In the genomic region with DNA sequence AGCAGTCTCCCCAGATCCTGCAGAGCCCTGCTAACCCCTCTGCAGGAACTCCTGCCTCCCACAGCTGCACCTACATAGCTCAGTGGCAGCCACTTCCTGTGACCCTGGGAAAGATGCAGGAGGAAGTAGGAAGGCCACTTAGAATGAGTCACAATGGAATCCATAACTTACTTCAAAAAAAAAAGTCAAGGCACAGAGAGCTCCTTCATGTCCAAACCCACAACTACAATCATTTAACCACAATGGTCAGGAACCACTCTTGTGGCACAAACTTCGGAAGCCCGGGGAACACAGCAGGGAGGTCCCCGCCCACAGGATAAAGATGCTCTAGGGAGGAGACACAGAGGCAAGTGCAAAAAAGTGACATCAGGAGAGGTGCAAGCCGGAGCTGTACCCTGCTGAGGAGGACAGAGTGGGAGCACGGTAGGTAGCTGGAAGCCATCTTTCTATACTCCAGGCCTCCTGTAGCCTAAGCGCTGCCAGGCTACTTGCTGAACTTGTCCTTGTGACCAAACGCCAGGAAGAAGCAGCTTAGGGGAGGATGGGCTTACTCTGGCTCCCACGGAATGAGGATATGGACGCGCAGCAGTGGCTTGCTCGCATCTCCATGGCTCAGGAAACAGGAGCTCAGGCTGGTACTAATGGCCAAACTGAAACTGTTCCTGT, we compare ENCODE assay signal across 9 mouse cellular contexts. TPM values are rescaled to one million over a fixed set of nuclear protein-coding genes. Genes with fewer than 3 reads are reported as not detected.
A peak's percentile ranks its signal among the peaks of the same experiment; 100 is the strongest.
DNase-seq lines count a peak whose midpoint lies in the region; ATAC-seq and TF ChIP-seq lines count a peak whose summit lies in the region.
"Had no signal": no experiment of that assay in that cellular context is flagged by ENCODE, and none has a peak within 500 bp of the region (broad histone marks: within the 10 kb centered on the region; RNA-seq: fewer than 3 reads in every experiment).

No protein-coding gene starts in this region.

- H3K9ac ChIP-seq in heart, embryonic 13.5 days, result peak overlapping the region; percentile 53
- H3K9ac ChIP-seq: embryonic facial prominence, embryonic 13.5 days had no signal

- H3K4me1 ChIP-seq in heart, embryonic 13.5 days, result peaks cover 98% of the 10 kb centered on the region

- WGBS in heart, embryonic 13.5 days, result 54% methylated on average over 11 of the region's 11 CpGs

- DNase-seq in heart, postnatal 14 days, result no peak
- DNase-seq in 3T3-L1 (ENCODE audit: low read depth, low spot score) (peak; percentile 79), R1 (ENCODE audit: low read depth, low spot score) (peak; percentile 50)
- DNase-seq in gastrocnemius, adult 2 months, result no peak
- DNase-seq in gastrocnemius, postnatal 4 days (ENCODE audit: low spot score in 2 of 2), result no peak

- H3K9me3 ChIP-seq in heart, embryonic 13.5 days, result no peaks in the 10 kb centered on the region
- H3K9me3 ChIP-seq: embryonic facial prominence, embryonic 13.5 days had no signal

- intact Hi-C loops in heart, postnatal 14 days (cut with DNase I), result no loop called here
- intact Hi-C loops in gastrocnemius, adult 2 months (cut with DNase I), result loop anchor here (10.0 kb wide), 2 partner anchors 116 to 496 kb away; no protein-coding TSS in a partner anchor

- H3K27ac ChIP-seq in heart, embryonic 13.5 days (replicated peaks), result peak overlapping the region; percentile 48
- H3K27ac ChIP-seq in gastrocnemius, adult 2 months, result no peak overlapping the region
- H3K27ac ChIP-seq: embryonic facial prominence, embryonic 13.5 days had no signal

- H3K27me3 ChIP-seq in heart, embryonic 13.5 days (replicated peaks), result no peaks in the 10 kb centered on the region

- no peak for TF ChIP-seq CTCF in gastrocnemius, adult 2 months (IDR thresholded peaks at IDR 0.05)

- no peak overlapping the region for H3K4me2 ChIP-seq in heart, embryonic 13.5 days
- H3K4me2 ChIP-seq: embryonic facial prominence, embryonic 13.5 days had no signal

- no peak for ATAC-seq in heart, embryonic 13.5 days (ENCODE audit: extremely low read depth, insufficient number of reproducible peaks, low FRiP score, low TSS enrichment)
- ATAC-seq in hematopoietic stem cell, adult 5-6 weeks (replicated peaks in 1 of 2; ENCODE audit: insufficient read depth in 1 of 2, low FRiP score in 2 of 2, low TSS enrichment in 1 of 2, low read depth in 1 of 2, poor library complexity in 2 of 2, severe bottlenecking in 2 of 2), result peak; percentile 61 to 63
- no peak for ATAC-seq in frontal cortex, adult (ENCODE audit: low TSS enrichment)

- H3K4me3 ChIP-seq in heart, embryonic 13.5 days, result no peak overlapping the region
- H3K4me3 ChIP-seq in gastrocnemius, adult 2 months, result no peak overlapping the region
- H3K4me3 ChIP-seq: embryonic facial prominence, embryonic 13.5 days had no signal

- no peaks in the 10 kb centered on the region for H3K36me3 ChIP-seq in heart, embryonic 13.5 days

RNA-seq across cellular contexts. Expression of a gene that starts 8.7 kb away (rescaled TPM):
- polyA plus RNA-seq in heart, embryonic 13.5 days (2015; fragmentation: Nextera tagmentation; extraction: Ambion mirVana), result 19.7 and 20.2 TPM in 2 replicates
- 10 to 100 TPM; 46.6 to 48.3 TPM for total RNA-seq in heart, postnatal 14 days (2021)
- total RNA-seq in hematopoietic stem cell, adult 5-6 weeks (2017), result 0.94 and 2.4 TPM in 2 replicates
- total RNA-seq in gastrocnemius, adult 2 months (2021), result 10 to 100 TPM in 1 of 2 experiments, 1 to 10 TPM in 1; 4.5 to 10.8 TPM
- 10 to 100 TPM; 24.2 to 27.5 TPM for total RNA-seq in gastrocnemius, postnatal 4 days (2021)

Comparison
In these comparisons a context has a peak if more than half of its experiments do, and no peak if none do; other contexts are left out.
1. ATAC-seq: peak in hematopoietic stem cell, adult 5-6 weeks (2 of 2); none in heart, embryonic 13.5 days (single experiment) and frontal cortex, adult (single experiment).
2. DNase-seq: peak in 3T3-L1 (single experiment) and R1 (single experiment); none in heart, postnatal 14 days (0 of 2), gastrocnemius, adult 2 months (single experiment) and gastrocnemius, postnatal 4 days (0 of 2).